Mouse (Mus musculus) layer of hippocampus, postnatal 25 days (tissue): ENCODE measurements around the gene Nuak2. TPM values are rescaled to one million over a fixed set of nuclear protein-coding genes. Genes with fewer than 3 reads are reported as not detected.
A peak's percentile ranks its signal among the peaks of the same experiment; 100 is the strongest.
"Not testable (repeated sequence)": the region's sequence is repeated elsewhere in the genome, so short reads cannot be mapped to it uniquely, and the experiment has no call there.

Experiments
- DNase-seq, 2 experiments: peaks; one replicate each; pipeline ENCODE4 v3.0.0; 2022; ENCODE audit warnings: mixed read lengths in 2 of 2, low spot score in 1 of 2; ENCODE audit errors: extremely low spot score in 1 of 2
- total RNA-seq, 2 experiments: library from RNA; stranded (reverse); gene quantifications; 2 replicates each; pipeline ENCODE4 v1.2.3; 2021

Gene Nuak2
- under 1 TPM; 0.64 to 0.92 TPM for total RNA-seq

DNA sequence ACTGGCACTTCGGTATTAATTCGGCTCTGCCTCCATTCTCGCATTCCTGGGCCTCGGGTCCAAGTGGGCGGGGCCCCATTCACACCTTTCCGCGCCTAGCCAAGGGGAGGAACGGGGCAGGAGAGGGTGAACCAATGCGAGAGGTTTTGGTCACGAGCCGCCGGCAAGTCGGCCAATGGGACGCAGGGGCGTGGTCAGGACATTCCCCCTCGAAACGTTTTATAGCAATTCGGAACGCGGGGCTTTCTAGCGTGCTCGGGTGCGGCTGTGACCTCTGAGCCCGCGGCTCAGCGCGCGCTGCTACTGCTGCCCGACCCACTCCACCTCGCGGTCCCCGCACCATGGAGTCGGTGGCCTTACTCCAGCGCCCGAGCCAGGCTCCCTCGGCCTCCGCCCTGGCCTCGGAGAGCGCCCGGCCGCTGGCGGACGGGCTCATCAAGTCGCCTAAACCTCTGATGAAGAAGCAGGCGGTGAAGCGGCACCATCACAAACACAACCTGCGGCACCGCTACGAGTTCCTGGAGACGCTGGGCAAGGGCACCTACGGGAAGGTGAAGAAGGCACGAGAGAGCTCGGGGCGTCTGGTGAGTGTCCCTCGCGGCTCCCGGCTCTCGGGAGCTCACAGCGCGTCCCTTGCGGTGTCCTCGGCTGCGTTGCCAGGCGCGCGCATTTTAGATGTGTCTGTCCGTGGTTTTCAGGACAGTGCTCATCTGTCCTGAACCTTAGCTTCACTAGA, at the start of gene Nuak2:
Nuak2 (plus strand) TSS at position 238 of the 736 bp plus-strand sequence.
- DNase-seq = peak; percentile 45 to 54

DNA sequence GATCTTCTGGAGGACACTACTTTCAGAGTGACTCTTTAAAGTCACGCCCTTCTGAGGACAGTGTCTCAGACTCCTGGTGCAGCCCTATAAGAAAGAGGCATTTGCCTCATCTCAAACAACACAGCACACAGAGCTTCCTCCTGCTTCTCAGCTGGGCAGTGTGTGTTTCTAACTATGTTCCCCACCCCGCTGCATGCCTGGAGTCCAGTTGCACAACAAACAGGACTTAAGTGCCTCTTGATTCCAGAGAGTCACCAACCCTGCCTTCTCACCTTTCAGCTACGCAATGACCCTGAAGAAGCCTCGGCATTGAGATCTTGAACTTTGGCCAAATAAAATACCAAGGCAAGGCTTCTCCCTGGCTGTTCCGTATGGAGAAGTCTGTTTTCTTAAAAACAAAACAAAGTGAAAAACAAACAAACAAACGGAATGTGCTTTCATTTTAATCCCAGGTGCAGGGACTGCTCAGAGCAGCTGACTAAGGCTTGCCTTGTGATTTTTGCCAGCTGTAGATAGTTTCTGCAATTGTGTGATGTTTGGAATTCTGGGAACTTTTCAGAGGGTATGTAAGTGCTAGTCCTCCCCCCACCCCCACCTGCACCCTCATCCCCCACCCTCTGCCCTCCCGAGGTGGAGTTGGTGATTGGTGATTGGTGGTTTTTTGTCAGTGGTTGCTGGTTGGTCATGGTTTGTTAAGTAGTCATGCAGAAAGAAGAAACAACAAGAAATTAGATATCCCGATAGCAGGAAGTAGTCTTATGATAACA, 49.0 kb upstream of the Nuak2 start:
- DNase-seq = no peak

DNA sequence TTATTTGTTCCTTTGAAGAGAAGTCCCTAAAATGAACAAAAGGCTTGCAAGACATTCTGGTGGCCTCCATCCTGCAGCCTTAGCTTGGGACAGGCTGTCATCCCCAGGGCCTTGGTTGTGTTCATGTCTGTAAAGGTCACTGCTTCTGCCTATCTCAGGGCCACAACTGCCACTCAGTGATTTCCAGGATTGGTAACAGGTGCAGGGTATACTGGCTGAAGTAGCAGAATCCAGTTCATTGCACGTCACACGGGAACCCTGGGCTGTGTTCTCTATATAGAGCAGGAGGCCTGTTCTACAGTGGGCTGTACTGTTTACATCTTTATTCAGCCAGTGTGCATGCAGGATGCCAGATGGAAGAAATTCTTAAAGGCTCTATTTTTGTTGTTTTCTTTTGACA, 48.0 kb upstream of the Nuak2 start:
- DNase-seq = no peak

DNA sequence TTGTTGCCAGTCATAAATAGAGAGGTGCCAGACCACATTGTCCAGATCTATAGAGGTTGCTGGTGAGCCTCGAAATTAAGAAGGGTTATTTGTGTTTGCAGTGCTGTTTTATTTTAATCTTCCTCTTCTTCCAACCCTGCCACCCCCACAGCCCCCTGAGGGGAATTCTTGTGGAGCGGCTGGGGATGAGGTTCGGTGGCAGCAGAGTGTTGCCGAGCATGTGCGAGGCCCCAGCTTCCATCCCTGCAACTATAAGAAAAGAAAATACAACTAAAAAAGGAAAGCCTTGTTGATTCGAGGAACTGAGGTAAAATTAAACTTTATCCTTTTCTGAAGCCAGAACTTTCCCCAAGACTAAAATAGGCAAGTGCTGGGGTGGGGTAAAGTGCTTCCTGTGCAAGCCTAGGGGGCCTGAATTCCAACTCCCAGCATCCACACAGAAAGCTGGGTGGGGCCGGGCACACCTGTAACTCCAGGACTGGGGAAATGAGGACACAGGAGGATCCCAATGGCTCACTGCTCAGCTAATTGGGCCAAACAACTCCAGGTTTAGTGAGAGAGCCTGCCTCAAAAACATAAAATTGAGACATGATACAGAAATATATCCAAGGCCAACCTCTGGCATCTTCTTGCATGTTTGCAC, 47.4 kb upstream of the Nuak2 start:
- no peak for DNase-seq

DNA sequence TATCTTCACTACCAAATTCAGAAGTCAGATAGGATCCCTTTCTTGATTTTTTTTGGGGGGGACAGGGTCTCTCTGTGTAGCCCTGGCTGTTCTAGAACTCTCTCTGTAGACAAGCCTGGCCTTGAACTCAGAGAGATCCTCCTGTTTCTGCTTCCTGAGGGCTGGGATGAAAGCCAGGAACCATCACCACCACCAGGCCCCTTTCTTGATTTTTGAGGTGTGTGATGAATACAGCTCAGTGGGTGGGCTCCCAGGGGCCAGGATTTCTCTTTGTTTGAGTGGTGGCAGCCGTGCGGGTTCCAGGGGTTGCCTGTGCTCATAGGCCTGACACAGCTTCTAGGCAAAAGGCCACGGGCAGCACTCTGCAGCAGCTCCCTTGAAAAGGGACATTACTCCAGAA, 44.7 kb upstream of the Nuak2 start:
- DNase-seq = no peak

DNA sequence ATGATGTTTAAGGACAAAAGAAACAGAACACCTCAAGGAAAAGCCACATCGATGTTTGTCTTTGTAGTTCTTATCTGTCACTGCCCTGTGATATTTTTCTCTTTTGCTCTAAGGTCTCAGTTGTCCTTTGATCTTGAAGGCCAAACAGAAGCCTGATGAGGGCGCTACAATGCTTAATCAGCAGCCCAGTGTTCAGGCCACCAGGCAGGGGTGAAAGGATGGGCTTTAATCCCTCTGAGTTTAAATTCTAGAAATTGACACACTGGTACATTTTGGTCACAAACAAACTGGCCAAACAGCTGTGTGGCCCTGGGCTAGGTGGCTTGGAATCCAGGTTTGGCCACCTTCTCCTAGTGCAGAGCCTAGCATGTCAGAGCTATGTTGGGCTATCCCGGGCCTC, 39.2 kb upstream of the Nuak2 start:
- no peak for DNase-seq

DNA sequence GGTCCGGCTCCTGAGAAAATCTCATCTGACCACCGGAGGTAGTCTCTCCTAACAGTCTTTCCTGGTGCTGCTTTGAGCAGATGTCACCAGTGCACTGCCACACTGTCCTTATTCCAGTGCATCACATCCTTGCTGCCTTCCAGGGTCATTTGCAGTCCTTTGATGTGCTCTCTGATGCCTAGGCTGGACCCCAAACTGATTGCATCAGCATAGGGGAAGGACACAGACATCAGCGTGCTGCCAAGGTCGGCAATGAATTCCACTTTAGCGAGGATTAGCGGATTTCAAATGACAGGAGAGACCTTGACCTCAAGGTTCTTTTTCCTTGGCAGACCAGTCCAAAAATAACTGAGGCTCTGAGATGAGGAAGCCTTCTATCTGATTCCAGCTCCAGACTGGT, 38.8 kb upstream of the Nuak2 start:
- no peak for DNase-seq

DNA sequence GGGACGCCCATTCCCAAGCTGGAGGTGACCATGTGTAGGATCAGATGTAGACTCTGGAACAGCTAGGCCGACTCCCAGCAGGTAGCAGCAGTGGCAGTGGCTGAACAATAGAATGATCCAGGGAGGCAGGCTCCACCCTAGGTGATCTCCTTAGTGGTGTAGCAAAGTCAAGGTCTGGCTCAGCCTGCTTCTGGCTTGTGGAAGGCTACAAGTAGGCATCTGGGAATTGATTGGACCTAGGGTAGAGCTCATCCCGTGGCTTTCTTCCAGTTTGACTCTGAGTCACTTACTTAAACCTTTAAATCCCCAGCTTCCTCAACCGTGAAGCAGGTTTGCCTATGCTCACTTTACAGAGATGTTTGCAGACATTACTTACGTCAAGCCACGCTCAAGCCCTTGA, 35.3 kb upstream of the Nuak2 start:
- not testable (repeated sequence) for DNase-seq

DNA sequence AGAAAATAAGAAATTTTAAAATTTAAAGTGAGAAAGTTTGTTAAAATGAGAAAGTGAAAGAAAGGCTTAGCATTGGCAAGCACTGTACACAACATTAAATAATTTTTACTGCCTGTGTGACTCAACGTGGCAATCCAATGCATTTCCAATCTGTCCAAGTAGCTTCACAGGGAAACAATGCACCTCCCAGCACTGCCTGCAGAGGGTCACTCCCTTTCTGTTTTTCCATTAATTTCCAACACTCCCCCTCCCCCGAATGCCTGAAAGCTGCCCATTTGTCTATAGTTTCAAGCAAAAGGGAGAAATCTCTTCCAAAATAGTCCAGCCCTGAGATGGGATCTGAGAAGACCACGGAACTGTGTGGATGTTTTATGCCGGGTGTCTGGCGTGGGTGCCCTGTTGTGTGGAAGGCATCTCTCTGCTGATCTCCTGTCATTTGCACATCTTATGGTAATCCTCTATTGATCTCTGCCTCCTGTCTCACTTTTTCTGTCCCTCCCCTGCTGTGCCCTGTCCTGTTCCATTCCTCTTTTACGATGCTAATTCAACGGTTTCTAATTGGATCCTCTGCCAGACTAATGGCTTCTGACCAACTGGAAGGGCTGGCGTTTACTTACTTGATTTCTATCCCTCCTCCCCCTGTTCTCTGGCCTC, 34.3 kb upstream of the Nuak2 start:
- no peak for DNase-seq

DNA sequence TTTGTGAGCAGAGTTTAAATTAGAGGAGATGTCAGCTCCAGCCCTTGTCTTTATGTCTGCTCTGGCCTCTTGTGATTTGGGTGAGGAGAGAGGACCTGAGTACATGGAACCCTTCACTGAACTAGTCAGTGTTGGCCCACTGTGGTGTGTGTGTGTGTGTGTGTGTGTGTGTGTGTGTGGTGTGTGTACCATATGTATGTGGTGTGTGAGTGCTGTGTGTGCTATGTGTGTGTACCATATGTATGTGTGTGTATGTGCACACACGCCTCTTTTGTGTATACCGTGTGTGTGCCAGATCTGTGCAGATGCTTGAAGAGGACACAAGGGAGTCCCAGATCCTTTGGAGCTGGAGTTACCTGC, 33.8 kb upstream of the Nuak2 start:
- DNase-seq = no peak

DNA sequence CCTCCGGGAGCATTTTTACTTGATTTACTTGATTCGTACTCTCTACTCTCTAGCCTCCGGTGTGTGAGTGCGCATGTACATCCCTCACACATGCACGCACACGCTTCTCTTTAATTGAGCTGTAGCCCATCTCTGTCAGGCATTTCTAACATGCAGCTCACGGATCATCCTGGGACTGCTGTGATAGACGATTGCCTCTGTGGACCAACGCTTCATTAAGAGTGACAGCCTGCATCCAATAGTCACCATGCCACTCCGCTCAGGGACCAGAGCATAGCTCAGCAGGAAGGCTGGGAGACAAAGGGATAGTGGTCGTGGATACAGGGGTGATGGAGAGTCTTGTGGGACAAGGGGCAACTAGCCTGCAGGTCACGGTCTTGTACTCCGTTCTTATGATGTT, 32.9 kb upstream of the Nuak2 start:
- no peak for DNase-seq

DNA sequence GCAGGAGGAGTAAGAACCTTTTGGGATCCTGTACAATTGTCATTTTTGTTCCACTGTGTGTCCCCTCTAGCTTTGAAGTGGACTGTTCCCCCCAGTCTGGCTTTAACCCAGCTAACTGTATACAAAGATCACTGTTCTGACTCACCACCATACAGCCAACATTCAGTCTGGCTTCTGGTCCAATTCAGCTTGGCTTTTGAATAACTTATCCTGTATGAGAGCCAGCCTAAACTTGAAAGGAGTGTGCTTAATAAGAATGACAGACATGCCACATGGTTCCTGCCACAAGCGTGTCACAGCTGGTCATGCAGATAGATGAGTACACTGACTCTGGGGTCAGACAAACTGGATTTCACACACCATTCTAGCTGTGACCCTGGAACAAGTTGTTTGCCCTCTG, 29.2 kb upstream of the Nuak2 start:
- DNase-seq = no peak

DNA sequence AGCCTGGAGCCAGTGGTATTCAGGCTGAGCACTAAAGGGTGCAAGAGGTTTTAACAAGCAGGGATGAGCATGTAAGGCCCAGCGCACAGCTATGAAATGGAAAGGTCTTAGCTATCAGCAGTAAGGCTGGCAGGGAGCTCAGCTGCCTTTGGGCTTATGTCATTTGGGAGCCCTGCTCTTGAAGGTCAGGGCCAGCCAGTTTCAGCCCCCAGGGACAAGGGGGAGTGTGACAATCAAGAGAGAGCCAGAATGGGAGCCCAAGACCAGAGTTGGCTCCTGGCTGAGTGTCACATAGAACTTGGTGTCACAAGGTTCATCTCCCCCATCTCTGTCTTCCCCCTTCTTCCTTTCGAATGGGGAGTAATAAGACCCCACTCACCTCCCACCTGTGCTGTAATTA, 28.5 kb upstream of the Nuak2 start:
- DNase-seq = no peak

DNA sequence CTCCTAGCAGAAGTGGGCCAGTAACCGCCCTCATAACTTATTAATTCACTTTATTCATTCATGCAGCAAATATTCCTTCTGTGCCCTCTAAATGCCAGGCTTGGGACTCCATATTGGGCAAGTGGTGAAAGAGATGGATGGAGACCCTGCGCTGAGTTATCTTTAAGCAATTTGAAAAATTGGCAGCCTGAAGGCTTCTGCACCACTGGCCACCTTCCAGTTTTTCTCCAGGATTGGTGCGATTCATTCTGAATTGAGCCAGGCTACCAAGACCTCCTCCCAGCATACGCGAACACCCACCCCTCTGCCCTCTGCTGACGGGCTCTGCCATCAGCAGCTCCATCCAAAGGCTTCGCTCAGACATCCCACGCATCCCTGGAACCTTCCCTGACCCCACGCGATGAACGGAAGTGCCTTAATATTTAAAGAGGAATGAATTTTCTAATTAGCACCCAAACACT, 27.9 kb upstream of the Nuak2 start:
- DNase-seq = no peak

DNA sequence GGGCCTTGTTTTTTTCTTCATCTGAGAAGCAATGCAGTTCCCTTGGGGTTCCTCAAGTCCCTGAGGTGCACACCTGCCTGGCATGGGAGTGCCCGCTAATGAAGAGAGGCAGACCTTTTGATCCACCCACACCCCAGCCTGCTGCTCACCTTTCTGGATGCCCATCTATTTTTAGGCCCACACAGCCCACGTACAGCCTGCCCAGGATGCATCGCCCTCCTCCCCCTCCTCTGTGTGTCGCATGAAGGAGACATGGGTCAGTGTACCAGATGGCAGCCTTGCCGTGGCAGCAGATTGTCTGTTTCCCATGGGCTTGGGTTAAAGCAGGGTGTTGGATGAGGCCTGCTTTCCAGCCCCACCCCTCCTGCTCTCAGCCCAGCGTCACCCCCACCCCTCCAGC, 26.0 kb upstream of the Nuak2 start:
- DNase-seq = no peak

DNA sequence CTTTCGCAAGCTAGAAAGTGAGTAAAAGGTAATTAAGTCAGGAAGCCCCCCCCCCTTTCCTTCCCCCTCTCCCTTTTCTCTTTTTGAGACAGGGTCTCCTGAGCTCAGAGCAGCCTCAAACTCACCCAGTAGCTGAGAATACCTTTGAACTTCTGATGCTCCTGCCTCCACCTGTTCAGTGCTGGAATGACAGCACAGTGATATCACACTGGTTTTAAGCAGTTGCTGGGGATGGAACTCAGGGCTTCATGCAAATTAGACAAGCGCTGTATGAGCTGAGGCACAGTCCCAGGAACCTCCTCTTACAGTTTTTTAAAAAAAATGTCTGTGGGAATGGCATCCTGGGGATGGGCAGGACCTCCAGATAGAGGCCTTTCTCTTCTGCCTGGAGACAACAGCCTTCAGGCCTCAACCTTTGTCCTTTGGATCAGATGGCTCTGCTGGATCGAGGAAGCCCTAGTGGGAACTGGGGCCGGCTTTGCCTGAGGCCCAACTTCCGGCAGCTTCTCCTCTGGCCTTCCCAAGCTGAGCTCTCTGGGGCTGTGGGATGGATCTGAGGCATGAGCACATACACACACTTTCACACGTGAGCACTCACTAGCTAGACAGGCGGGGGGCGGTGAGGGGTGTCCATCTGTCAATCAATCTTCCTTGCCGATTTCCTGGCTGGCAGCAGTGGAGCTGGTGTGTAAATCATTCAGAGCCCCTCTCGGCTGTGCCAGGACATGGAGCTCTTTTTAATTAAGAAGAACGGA, 24.8 kb upstream of the Nuak2 start:
- no peak for DNase-seq

DNA sequence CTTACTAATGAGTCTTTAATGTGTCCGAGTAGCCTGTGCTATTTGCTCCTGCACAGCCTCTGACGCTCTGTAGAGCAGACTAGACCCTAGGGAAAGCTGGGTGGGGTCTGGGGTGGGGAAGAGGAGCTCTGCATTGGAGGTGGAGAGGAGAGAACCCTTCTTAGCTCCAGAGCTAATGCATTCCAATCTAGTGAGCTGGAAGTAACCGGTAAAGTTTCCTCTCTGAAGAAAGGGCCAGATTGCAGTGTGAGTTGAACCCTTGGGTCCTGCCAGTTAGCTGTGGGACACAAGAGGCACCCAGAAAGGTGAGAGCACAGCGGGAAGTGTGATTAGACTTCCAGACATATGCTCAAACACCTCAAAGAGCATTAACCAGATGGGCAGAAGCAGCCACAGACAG, 24.2 kb upstream of the Nuak2 start:
- DNase-seq = no peak

DNA sequence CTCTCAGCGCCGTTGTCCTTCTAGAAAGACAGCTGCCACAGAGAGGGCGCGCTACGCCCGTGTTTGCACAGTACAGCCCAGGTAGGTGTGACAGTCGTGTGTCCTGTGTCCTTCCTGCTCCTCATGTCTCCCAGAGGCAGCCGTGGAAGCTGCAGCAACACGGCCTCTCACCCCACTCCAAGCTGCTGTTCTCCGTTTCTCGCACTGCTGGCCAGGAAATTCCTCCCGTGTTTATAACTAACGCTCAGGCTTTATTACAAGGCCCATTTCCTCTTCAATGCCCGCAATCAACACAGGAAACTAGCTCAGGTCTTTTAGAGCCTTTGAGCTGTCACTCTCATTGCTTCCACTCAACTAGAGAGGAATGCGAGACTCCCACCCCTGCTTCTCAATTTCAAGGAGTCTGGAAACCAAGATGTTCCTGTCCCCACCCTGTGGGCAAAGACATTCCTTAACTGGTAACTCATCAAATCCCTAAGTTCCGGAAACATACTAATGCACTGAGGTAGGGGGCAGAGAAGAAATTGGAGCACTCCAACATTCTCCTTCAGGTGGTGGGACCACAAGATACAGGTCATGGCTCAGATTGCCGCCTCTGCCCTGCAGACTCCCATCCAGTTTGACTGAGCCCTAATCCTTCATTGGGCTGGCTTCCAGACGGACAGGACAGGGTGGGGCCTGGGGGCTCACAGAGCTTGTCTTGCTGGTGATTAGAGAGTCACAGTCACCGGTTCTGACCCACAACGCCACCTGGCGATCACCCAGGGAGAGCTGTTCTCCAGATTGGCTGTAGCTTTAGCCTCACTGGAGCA, 23.4 kb upstream of the Nuak2 start:
- DNase-seq = no peak

DNA sequence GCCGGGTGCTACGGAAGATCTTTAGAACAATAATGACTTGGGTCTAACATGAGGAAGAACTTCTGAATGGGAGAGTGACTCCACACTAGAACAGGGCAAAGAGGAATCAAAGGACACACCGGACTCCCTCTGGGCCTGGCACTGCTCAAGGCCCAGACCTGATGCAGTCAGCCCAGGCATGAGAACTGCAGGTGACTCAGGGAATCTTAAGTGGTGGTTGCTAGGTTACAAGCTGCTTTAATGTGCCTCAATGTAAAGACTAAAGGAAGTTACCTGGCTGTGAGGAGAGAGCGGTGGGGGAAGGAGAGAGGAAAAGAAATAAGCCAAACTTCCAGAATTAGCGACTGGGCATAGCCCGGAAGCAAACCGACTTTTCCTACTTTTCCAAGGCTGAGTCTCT, 20.4 kb upstream of the Nuak2 start:
- DNase-seq = no peak

DNA sequence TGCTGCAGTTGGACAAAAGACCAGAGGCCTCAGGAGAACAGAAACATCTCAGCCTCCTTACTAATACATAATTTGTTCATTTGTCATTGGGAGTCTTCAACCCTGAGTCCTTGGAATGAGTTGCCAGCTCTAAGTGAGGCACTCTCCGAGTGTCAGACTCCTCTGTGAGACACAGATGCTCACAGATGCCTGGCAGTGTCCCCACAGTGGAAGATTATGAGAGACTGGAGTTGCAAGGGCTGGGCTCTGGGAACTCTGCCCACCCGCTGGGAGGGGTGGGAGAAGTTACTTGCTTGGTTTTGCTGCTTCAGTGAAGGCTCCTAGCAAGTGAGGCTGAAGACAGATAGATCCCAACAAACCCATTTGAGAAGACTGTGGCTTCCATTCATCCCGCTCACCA, 19.9 kb upstream of the Nuak2 start:
- no peak for DNase-seq
